Mouse (Mus musculus) G1E (cell line): ENCODE data around the gene Lamc1.

ENCODE experiments used
- CTCF ChIP-seq: IDR thresholded peaks from 2 replicates; pipeline ENCODE4 v1.5.1; 2012; ENCODE audit warnings: low read depth, low read length, inconsistent platforms, mixed read lengths
- GATA1 ChIP-seq: IDR thresholded peaks from 2 replicates; pipeline ENCODE4 v1.6.1; 2012; ENCODE audit warnings: borderline replicate concordance, low read length, inconsistent platforms, mixed read lengths
- POLR2AphosphoS5 ChIP-seq: IDR thresholded peaks from 2 replicates; pipeline ENCODE4 v1.6.1; 2012; ENCODE audit warnings: low read depth, low read length, inconsistent platforms; ENCODE audit not compliant: insufficient replicate concordance

DNA sequence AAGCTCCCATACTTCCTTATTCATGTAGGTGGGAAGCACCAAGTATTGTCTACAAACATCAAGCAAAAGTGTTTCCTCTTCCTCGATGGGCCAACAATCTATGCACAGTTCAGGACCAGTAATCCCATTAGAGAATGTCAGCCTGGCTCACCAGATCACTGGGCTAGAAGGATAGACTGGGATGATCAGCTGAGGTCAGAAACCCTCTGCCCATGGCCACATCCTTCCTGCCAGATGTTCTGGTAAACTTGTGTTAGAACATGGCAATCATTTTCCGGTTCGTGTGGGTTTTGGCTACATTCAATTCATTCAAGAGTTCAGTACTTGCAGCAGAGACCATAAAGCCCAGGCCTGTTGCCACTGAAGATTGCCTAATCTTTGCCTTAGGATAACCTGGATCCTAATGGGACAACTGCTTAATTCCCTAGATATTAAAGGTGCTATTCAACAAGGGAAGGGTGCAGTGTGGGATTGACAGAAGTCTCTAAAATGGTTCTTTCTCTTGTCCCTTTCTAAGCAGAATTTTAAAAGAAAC, 135.2 kb downstream of the Lamc1 start:
- TF ChIP-seq CTCF (no peak), POLR2AphosphoS5 (no peak), GATA1 (no peak)
